Mouse (Mus musculus) limb, embryonic 14.5 days (tissue): ENCODE data around the gene Tpi1. TPM values are rescaled to one million over a fixed set of nuclear protein-coding genes. Genes with fewer than 3 reads are reported as not detected.

Experiments used
- ATAC-seq: fragments of 200-750 bp; cut with Nextera tagmentation; 2 replicates; pipeline ENCODE4 v1.8.0; 2017; ENCODE audit warnings: low read depth, moderate number of reproducible peaks, moderate TSS enrichment; ENCODE audit not compliant: low FRiP score
- DNase-seq: peaks from one replicate; pipeline ENCODE4 v3.0.0-alpha.2; 2015; ENCODE audit warnings: low spot score
- H3K27ac ChIP-seq: fragments of 300-500 bp; sonication (generic); replicated peaks from 2 replicates; pipeline ENCODE4 v1.5.1; 2014; ENCODE audit warnings: low read depth, mild to moderate bottlenecking, low read length, moderate library complexity, mixed read lengths
- H3K27me3 ChIP-seq: fragments of 300-500 bp; sonication (generic); 2 replicates; pipeline ENCODE4 v1.6.1; 2014; ENCODE audit warnings: low read length, mixed read lengths; ENCODE audit not compliant: control insufficient read depth, insufficient read depth
- H3K36me3 ChIP-seq: fragments of 300-500 bp; sonication (generic); 2 replicates; pipeline ENCODE4 v1.6.1; 2014; ENCODE audit warnings: mild to moderate bottlenecking, low read length, moderate library complexity, mixed read lengths; ENCODE audit not compliant: control insufficient read depth, insufficient read depth
- H3K4me1 ChIP-seq: fragments of 300-500 bp; sonication (generic); 2 replicates; pipeline ENCODE4 v1.6.1; 2014; ENCODE audit warnings: antibody characterized with exemption, low read length, mixed read lengths; ENCODE audit not compliant: control insufficient read depth, insufficient read depth
- H3K4me2 ChIP-seq: fragments of 300-500 bp; sonication (generic); replicated peaks from 2 replicates; pipeline ENCODE4 v1.6.1; 2014; ENCODE audit warnings: low read depth, mild to moderate bottlenecking, low read length, moderate library complexity; ENCODE audit not compliant: severe bottlenecking
- H3K4me3 ChIP-seq: fragments of 300-500 bp; sonication (generic); replicated peaks from 2 replicates; pipeline ENCODE4 v1.5.1; 2014; ENCODE audit warnings: low read length
- H3K9ac ChIP-seq: fragments of 300-500 bp; sonication (generic); 2 replicates; pipeline ENCODE4 v1.6.1; 2014; ENCODE audit warnings: mild to moderate bottlenecking, low read depth, low read length, moderate library complexity; ENCODE audit not compliant: severe bottlenecking
- H3K9me3 ChIP-seq: fragments of 300-500 bp; sonication (generic); 2 replicates; pipeline ENCODE4 v1.6.1; 2016; ENCODE audit warnings: low read length; ENCODE audit not compliant: control insufficient read depth
- POLR2A ChIP-seq: fragments of 200-500 bp; IDR thresholded peaks from 2 replicates; pipeline ENCODE4 v1.8.0; 2012; ENCODE audit warnings: inconsistent platforms, mild to moderate bottlenecking, moderate library complexity, borderline replicate concordance; ENCODE audit not compliant: insufficient read depth, insufficient read length; ENCODE audit errors: extremely low read depth
- WGBS: fragments of 180-500 bp; shearing (Covaris S2); extraction: QIAGEN DNeasy Blood & Tissue Kit; methylation state at CpG from one replicate; pipeline ENCODE4 v1.1.7; 2014; 5-methylcytosine and 5-hydroxymethylcytosine counted together
- polyA plus RNA-seq, 2 experiments: library from polyadenylated mRNA; depleted of rRNA in 1 of 2; stranded (reverse) in 1 of 2; unstranded in 1 of 2; fragments of >200 nt; fragmentation: Nextera tagmentation in 1 of 2; extraction: Ambion mirVana in 1 of 2; gene quantifications; 2 replicates each; pipeline versions ENCODE4 v1.2.1 to v1.2.3; 2012 to 2014

Tpi1 gene
- polyA plus RNA-seq, 2 experiments, result 744 to 825 TPM

DNA sequence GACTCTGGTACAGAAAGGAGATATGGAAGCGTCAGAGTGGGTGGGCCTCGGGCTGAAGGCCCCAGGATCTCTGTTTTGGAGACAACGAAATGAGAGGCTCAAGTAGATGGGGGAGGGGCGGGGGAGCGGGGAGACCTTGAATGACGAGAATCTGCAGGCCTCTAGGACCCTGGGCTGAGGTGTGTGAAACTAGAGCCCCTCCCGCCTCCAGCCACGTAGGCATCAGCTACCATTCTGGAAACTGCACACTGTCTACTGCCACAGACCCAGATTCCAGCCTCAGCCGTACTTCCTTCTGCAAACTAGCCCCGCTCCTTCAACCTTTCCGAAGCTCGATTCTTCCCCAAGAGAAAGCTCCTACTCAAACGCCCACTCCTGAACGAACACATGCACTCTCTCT lies 42.2 kb upstream of the Tpi1 start:
- H3K9me3 ChIP-seq, result no peaks in the 10 kb centered on the region
- peak; percentile 84 for DNase-seq
- peaks cover 17% of the 10 kb centered on the region for H3K4me1 ChIP-seq
- peak; percentile 70 for ATAC-seq
- H3K4me2 ChIP-seq, result peak overlapping the region; percentile 68
- H3K9ac ChIP-seq, result peak overlapping the region; percentile 98
- peak overlapping the region; percentile 99 for H3K27ac ChIP-seq
- H3K27me3 ChIP-seq, result no peaks in the 10 kb centered on the region
- WGBS, result 7% methylated on average over 12 of the region's 14 CpGs
- H3K36me3 ChIP-seq, result peaks cover 48% of the 10 kb centered on the region
- peak; percentile 31; the same call in 1 of the 2 replicates for TF ChIP-seq POLR2A
- H3K4me3 ChIP-seq, result peak overlapping the region; percentile 85

GRCm38 (mm10) chr6:124854647-124855046 lies 40.6 kb upstream of the Tpi1 start:
- Histone ChIP-seq H3K4me1 (peaks cover 17% of the 10 kb centered on the region), H3K9ac (no peak overlapping the region), H3K4me3 (no peak overlapping the region), H3K9me3 (no peaks in the 10 kb centered on the region), H3K27me3 (no peaks in the 10 kb centered on the region), H3K27ac (no peak overlapping the region), H3K4me2 (no peak overlapping the region), H3K36me3 (peaks cover 56% of the 10 kb centered on the region)
- WGBS, result 65% methylated on average over 12 of the region's 12 CpGs
- TF ChIP-seq POLR2A, result no peak
- DNase-seq (no peak), ATAC-seq (no peak)

DNA sequence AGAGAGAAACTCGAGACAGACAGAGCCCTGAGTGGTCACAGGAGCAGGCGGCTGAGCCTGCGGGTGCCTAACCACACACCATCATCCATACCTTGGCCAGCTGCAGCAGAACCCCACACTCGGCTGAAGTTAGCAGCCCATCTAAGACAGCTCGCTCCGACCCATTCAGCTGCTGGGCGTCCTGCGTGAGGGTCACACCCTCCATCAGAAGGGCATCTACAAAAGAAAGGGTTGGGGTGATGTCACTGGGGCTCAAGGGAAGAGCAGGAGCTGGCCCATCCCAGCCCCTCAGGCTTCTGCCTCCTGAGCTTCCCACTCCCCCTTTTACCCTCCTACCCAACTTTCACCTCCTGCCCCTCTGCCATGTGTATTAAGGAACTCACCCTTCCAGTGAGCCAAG lies 36.4 kb upstream of the Tpi1 start:
- Histone ChIP-seq H3K9me3 (no peaks in the 10 kb centered on the region), H3K4me3 (no peak overlapping the region), H3K36me3 (peaks cover 73% of the 10 kb centered on the region), H3K27me3 (no peaks in the 10 kb centered on the region), H3K4me1 (peaks cover 2% of the 10 kb centered on the region), H3K27ac (no peak overlapping the region), H3K4me2 (no peak overlapping the region), H3K9ac (no peak overlapping the region)
- WGBS, result 49% methylated on average over 8 of the region's 8 CpGs
- DNase-seq (no peak), ATAC-seq (no peak)
- no peak for TF ChIP-seq POLR2A

GRCm38 (mm10) chr6:124847305-124847704 lies 33.2 kb upstream of the Tpi1 start:
- H3K9me3 ChIP-seq, result no peaks in the 10 kb centered on the region
- H3K4me1 ChIP-seq, result no peaks in the 10 kb centered on the region
- no peak for TF ChIP-seq POLR2A
- peaks cover 68% of the 10 kb centered on the region for H3K36me3 ChIP-seq
- H3K27me3 ChIP-seq, result no peaks in the 10 kb centered on the region
- H3K4me2 ChIP-seq, result no peak overlapping the region
- peak; percentile 70 for ATAC-seq
- 15% methylated on average over 9 of the region's 9 CpGs for WGBS
- peak; percentile 89 for DNase-seq
- no peak overlapping the region for H3K4me3 ChIP-seq
- H3K27ac ChIP-seq, result no peak overlapping the region
- no peak overlapping the region for H3K9ac ChIP-seq

DNA sequence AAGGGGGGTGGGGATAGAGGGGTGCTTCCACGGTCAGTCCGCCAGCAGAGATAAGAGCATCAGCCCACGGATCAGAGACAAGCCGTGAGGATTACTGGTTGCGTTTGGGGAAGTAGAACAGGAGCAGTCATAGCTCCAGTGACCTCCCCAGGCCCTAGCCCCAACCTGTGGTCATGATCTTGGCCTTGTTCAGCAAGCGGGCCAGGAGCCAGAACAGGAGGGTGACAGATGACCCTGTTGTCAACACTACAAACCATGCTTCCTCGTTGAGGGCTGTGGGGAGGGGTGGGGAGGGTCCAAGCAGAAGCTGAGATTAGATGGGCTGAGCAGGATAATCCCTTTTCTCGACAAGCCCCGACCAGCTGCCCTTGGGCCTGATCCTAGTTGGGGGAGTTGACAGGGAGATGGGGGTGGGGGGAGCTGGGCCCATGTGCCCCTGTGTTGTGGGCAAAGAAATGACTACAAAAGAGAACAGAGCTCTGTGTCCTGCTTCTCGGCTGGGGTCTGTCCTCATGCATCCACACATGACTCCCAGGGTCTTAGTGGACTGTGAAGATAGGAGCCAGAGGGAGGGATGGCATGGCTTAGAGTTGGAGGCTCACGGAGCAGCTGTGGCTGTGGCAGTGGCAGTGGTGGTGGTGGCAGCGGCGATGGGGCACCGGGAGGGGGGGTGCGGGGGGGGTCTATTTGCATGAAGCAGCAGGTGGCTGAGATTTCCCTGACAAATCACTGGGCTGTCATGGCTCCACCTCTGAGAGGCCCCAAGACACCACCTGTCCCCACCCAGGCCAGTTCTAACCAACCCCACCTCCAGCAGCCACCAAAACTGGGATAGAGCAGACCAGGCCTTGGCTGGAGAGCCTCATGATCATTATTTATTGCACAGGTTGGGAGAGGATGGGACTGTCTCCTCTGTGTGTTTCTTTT lies 26.4 kb upstream of the Tpi1 start, which contains the start of gene Gnb3:
TSS of gene Gnb3 (minus strand) at position 35 of the 927 bp plus-strand sequence.
- Histone ChIP-seq H3K4me2 (no peak within 1 kb of the TSS), H3K27ac (no peak within 1 kb of the TSS), H3K4me1 (peaks cover 7% of the 10 kb centered on the region; the same call in 1 of the 2 replicates), H3K9me3 (no peaks in the 10 kb centered on the region), H3K27me3 (no peaks in the 10 kb centered on the region), H3K9ac (peak within 1 kb of the TSS; percentile 21), H3K4me3 (no peak within 1 kb of the TSS), H3K36me3 (peaks cover 37% of the 10 kb centered on the region)
- no peak for TF ChIP-seq POLR2A
- WGBS, result 35% methylated on average over 14 of the region's 15 CpGs
- no peak for DNase-seq
- ATAC-seq, result peak; percentile 16; the same call in 1 of the 2 replicates
